8 mouse cellular contexts compared by ENCODE assay signal in genomic region chr3:95893126-95893525, GRCm38 (mm10). TPM values are rescaled to one million over a fixed set of nuclear protein-coding genes. Genes with fewer than 3 reads are reported as not detected.
DNase-seq lines count a peak whose midpoint lies in the region; ATAC-seq and TF ChIP-seq lines count a peak whose summit lies in the region.

No protein-coding gene starts in this region.

- H3K4me3 ChIP-seq in C2C12 (ENCODE audit: insufficient read depth, poor library complexity, severe bottlenecking) (peak overlapping the region; percentile 86), ES-Bruce4 (ENCODE audit: low read depth, low read length) (no peak overlapping the region)
- peak overlapping the region; percentile 77 for H3K4me3 ChIP-seq in hindbrain, embryonic 10.5 days
- H3K4me3 ChIP-seq in lung, embryonic 15.5 days: peak overlapping the region; percentile 71
- peak overlapping the region; percentile 58 for H3K4me3 ChIP-seq in stomach, postnatal 0 days (ENCODE audit: low read depth, low read length)

- H3K36me3 ChIP-seq in C2C12 (ENCODE audit: control insufficient read depth, insufficient read depth) (no peaks in the 10 kb centered on the region), ES-Bruce4 (ENCODE audit: control insufficient read depth, insufficient read depth, low read length, poor library complexity, severe bottlenecking) (no peaks in the 10 kb centered on the region; the same call in 1 of the 2 replicates)
- H3K36me3 ChIP-seq in hindbrain, embryonic 10.5 days: peaks cover 16% of the 10 kb centered on the region
- H3K36me3 ChIP-seq in lung, embryonic 15.5 days: peaks cover 10% of the 10 kb centered on the region
- 0 out of 2 replicates have a peak, but pooled peaks cover 4% of the 10 kb centered on the region for H3K36me3 ChIP-seq in stomach, postnatal 0 days (ENCODE audit: control insufficient read depth, insufficient read depth, low read length)

- TF ChIP-seq EP300 in ES-Bruce4 (IDR thresholded peaks at IDR 0.05; ENCODE audit: insufficient read depth, low read depth, low read length): no peak
- TF ChIP-seq EP300 in stomach, postnatal 0 days (optimal IDR thresholded peaks at IDR 0.05): no peak

- no peaks in the 10 kb centered on the region for H3K9me3 ChIP-seq in ES-Bruce4 (replicated peaks; ENCODE audit: control insufficient read depth, insufficient read depth, low read length, poor library complexity, severe bottlenecking)
- H3K9me3 ChIP-seq in hindbrain, embryonic 10.5 days: no peaks in the 10 kb centered on the region
- H3K9me3 ChIP-seq in lung, embryonic 15.5 days: no peaks in the 10 kb centered on the region
- H3K9me3 ChIP-seq in stomach, postnatal 0 days (ENCODE audit: control insufficient read depth, low read length): no peaks in the 10 kb centered on the region

- H3K9ac ChIP-seq in ES-Bruce4 (ENCODE audit: low read depth, poor library complexity, severe bottlenecking): peak overlapping the region; percentile 51; the same call in 1 of the 2 replicates
- H3K9ac ChIP-seq in lung, embryonic 15.5 days: peak overlapping the region; percentile 37; the same call in 1 of the 2 replicates
- H3K9ac ChIP-seq in stomach, postnatal 0 days (ENCODE audit: low read length): 0 out of 2 replicates have a peak overlapping the region, but pooled peaks have one; percentile 50

- no peak for DNase-seq in hindbrain, embryonic 10.5 days (ENCODE audit: low spot score)
- DNase-seq in stomach, postnatal 0 days (ENCODE audit: low spot score): no peak
- DNase-seq in urinary bladder, postnatal 4 days (ENCODE audit: low spot score in 2 of 2): no peak
- no peak for DNase-seq in layer of hippocampus, postnatal 36 days
- no peak for DNase-seq in embryo, embryonic 10.5 days (ENCODE audit: low spot score)

- H3K79me3 ChIP-seq in C2C12 (ENCODE audit: low read depth): peaks cover 15% of the 10 kb centered on the region

- 25% methylated on average over 7 of the region's 7 CpGs for WGBS in hindbrain, embryonic 10.5 days
- 13% methylated on average over 7 of the region's 7 CpGs for WGBS in lung, embryonic 15.5 days
- WGBS in stomach, postnatal 0 days: 11% methylated on average over 7 of the region's 7 CpGs

- TF ChIP-seq CTCF in C2C12 (IDR thresholded peaks at IDR 0.05; ENCODE audit: control insufficient read depth, insufficient read depth, insufficient read length) (no peak), ES-Bruce4 (IDR thresholded peaks at IDR 0.05; ENCODE audit: low read depth, low read length) (no peak)
- TF ChIP-seq CTCF in stomach, postnatal 0 days (IDR thresholded peaks at IDR 0.05; ENCODE audit: low read depth): no peak

- H3K79me2 ChIP-seq in C2C12 (ENCODE audit: control insufficient read depth, insufficient read depth): peaks cover 22% of the 10 kb centered on the region

- H3K4me1 ChIP-seq in ES-Bruce4 (ENCODE audit: control insufficient read depth, insufficient read depth, low read length): peaks cover 11% of the 10 kb centered on the region
- peaks cover 44% of the 10 kb centered on the region for H3K4me1 ChIP-seq in hindbrain, embryonic 10.5 days (replicated peaks)
- H3K4me1 ChIP-seq in lung, embryonic 15.5 days: peaks cover 28% of the 10 kb centered on the region
- 0 out of 2 replicates have a peak, but pooled peaks cover 3% of the 10 kb centered on the region for H3K4me1 ChIP-seq in stomach, postnatal 0 days (replicated peaks; ENCODE audit: control insufficient read depth, insufficient read depth)

- H3ac ChIP-seq in C2C12 (ENCODE audit: control insufficient read depth, insufficient read length, low read depth): no peak overlapping the region

- no peaks in the 10 kb centered on the region for H3K27me3 ChIP-seq in C2C12 (ENCODE audit: control insufficient read depth, insufficient read depth, insufficient read length)
- H3K27me3 ChIP-seq in ES-Bruce4 (ENCODE audit: control insufficient read depth, insufficient read depth, low read length, poor library complexity, severe bottlenecking): no peaks in the 10 kb centered on the region
- no peaks in the 10 kb centered on the region for H3K27me3 ChIP-seq in hindbrain, embryonic 10.5 days (ENCODE audit: insufficient read depth, poor library complexity, severe bottlenecking)
- H3K27me3 ChIP-seq in lung, embryonic 15.5 days: no peaks in the 10 kb centered on the region
- H3K27me3 ChIP-seq in stomach, postnatal 0 days (ENCODE audit: control insufficient read depth, insufficient read depth, low read length): no peaks in the 10 kb centered on the region

- TF ChIP-seq POLR2A in ES-Bruce4 (IDR thresholded peaks at IDR 0.05; ENCODE audit: insufficient read depth, low read length): no peak

- H3K4me2 ChIP-seq in lung, embryonic 15.5 days: peak overlapping the region; percentile 55
- H3K4me2 ChIP-seq in stomach, postnatal 0 days (replicated peaks; ENCODE audit: low read depth): peak overlapping the region; percentile 57

- peak; percentile 39; the same call in 1 of the 2 replicates for ATAC-seq in lung, embryonic 15.5 days (ENCODE audit: borderline replicate concordance, extremely low read depth, low FRiP score, low TSS enrichment)
- no peak for ATAC-seq in stomach, postnatal 0 days (ENCODE audit: low FRiP score, low TSS enrichment)

- H3K27ac ChIP-seq in ES-Bruce4 (ENCODE audit: insufficient read depth, low read length): peak overlapping the region; percentile 45; the same call in 1 of the 2 replicates
- peak overlapping the region; percentile 87 for H3K27ac ChIP-seq in hindbrain, embryonic 10.5 days
- peak overlapping the region; percentile 93 for H3K27ac ChIP-seq in lung, embryonic 15.5 days
- H3K27ac ChIP-seq in stomach, postnatal 0 days (replicated peaks): peak overlapping the region; percentile 79

TF ChIP-seq in C2C12, 6 proteins besides CTCF, POLR2A, EP300 and RAD21:
- TF ChIP-seq USF1 (IDR thresholded peaks at IDR 0.05; ENCODE audit: low read depth) (no peak), MYOD1 (IDR thresholded peaks at IDR 0.05; ENCODE audit: control insufficient read depth, insufficient read length, low read depth) (no peak), MAX (IDR thresholded peaks at IDR 0.05) (no peak), MYOG (IDR thresholded peaks at IDR 0.05; ENCODE audit: control insufficient read depth, extremely low read depth, insufficient read length) (no peak), CEBPB (IDR thresholded peaks at IDR 0.05; ENCODE audit: low read depth) (no peak), FOSL1 (IDR thresholded peaks at IDR 0.05; ENCODE audit: insufficient read depth, low read length, poor library complexity, severe bottlenecking) (no peak)
TF ChIP-seq in C2C12: peak in this region for 0.

RNA-seq across cellular contexts. Expression of gene Aph1a, which starts 0.6 kb away (rescaled TPM):
- polyA plus RNA-seq in C2C12 (2012; fragmentation: generic; extraction: Trizol) (79.0 TPM), ES-Bruce4 (2011; ENCODE audit: insufficient read depth, insufficient read length, low read depth, missing spikeins) (44.3 and 48.3 TPM in 2 replicates)
- polyA plus RNA-seq in hindbrain, embryonic 10.5 days (2016; fragmentation: Nextera tagmentation; extraction: Ambion mirVana): 33.9 and 35.8 TPM in 2 replicates
- 37.9 and 47.4 TPM in 2 replicates for polyA plus RNA-seq in lung, embryonic 15.5 days (2015; fragmentation: Nextera tagmentation; extraction: Ambion mirVana)
- 33.4 and 37.6 TPM in 2 replicates for polyA plus RNA-seq in stomach, postnatal 0 days (2015; fragmentation: Nextera tagmentation; extraction: Ambion mirVana)
- total RNA-seq in layer of hippocampus, postnatal 36 days (2021): 10 to 100 TPM; 72.2 to 83.3 TPM

RNA-seq across cellular contexts. Expression of gene BC028528, which starts 1.3 kb away (rescaled TPM):
- 8.7 TPM for polyA plus RNA-seq in C2C12 (2012; fragmentation: generic; extraction: Trizol)
- 3.6 and 5.4 TPM in 2 replicates for polyA plus RNA-seq in ES-Bruce4 (2011; ENCODE audit: insufficient read depth, insufficient read length, low read depth, missing spikeins)
- polyA plus RNA-seq in hindbrain, embryonic 10.5 days (2016; fragmentation: Nextera tagmentation; extraction: Ambion mirVana): 12.3 and 12.7 TPM in 2 replicates
- 69.8 and 76.9 TPM in 2 replicates for polyA plus RNA-seq in lung, embryonic 15.5 days (2015; fragmentation: Nextera tagmentation; extraction: Ambion mirVana)
- polyA plus RNA-seq in stomach, postnatal 0 days (2015; fragmentation: Nextera tagmentation; extraction: Ambion mirVana): 14.2 and 14.8 TPM in 2 replicates
- total RNA-seq in layer of hippocampus, postnatal 36 days (2021): 1 to 10 TPM; 2.5 to 3.6 TPM

RNA-seq across cellular contexts. Expression of gene Ciart, which starts 11.1 kb away (rescaled TPM):
- polyA plus RNA-seq in C2C12 (2012; fragmentation: generic; extraction: Trizol) (4.4 TPM), ES-Bruce4 (2011; ENCODE audit: insufficient read depth, insufficient read length, low read depth, missing spikeins) (5.9 and 7.6 TPM in 2 replicates)
- polyA plus RNA-seq in hindbrain, embryonic 10.5 days (2016; fragmentation: Nextera tagmentation; extraction: Ambion mirVana): 9.5 and 13.6 TPM in 2 replicates
- polyA plus RNA-seq in lung, embryonic 15.5 days (2015; fragmentation: Nextera tagmentation; extraction: Ambion mirVana): 4.9 and 5.2 TPM in 2 replicates
- 2.3 and 3.2 TPM in 2 replicates for polyA plus RNA-seq in stomach, postnatal 0 days (2015; fragmentation: Nextera tagmentation; extraction: Ambion mirVana)
- 10 to 100 TPM in 1 of 2 experiments, 1 to 10 TPM in 1; 8.1 to 12.9 TPM for total RNA-seq in layer of hippocampus, postnatal 36 days (2021)

RNA-seq across cellular contexts. Expression of gene Car14, which starts 11.4 kb away (rescaled TPM):
- polyA plus RNA-seq in C2C12 (2012; fragmentation: generic; extraction: Trizol): not detected
- polyA plus RNA-seq in ES-Bruce4 (2011; ENCODE audit: insufficient read depth, insufficient read length, low read depth, missing spikeins): 2.4 and 3.3 TPM in 2 replicates
- polyA plus RNA-seq in hindbrain, embryonic 10.5 days (2016; fragmentation: Nextera tagmentation; extraction: Ambion mirVana): 50.1 and 69.4 TPM in 2 replicates
- polyA plus RNA-seq in lung, embryonic 15.5 days (2015; fragmentation: Nextera tagmentation; extraction: Ambion mirVana): 11.6 and 11.9 TPM in 2 replicates
- 0.68 and 1.1 TPM in 2 replicates for polyA plus RNA-seq in stomach, postnatal 0 days (2015; fragmentation: Nextera tagmentation; extraction: Ambion mirVana)
- total RNA-seq in layer of hippocampus, postnatal 36 days (2021): 10 to 100 TPM in 1 of 2 experiments, 1 to 10 TPM in 1; 9.0 to 12.2 TPM

RNA-seq across cellular contexts. Expression of gene Mrps21, which starts 21.8 kb away (rescaled TPM):
- 441 TPM for polyA plus RNA-seq in C2C12 (2012; fragmentation: generic; extraction: Trizol)
- polyA plus RNA-seq in ES-Bruce4 (2011; ENCODE audit: insufficient read depth, insufficient read length, low read depth, missing spikeins): 142 and 163 TPM in 2 replicates
- 379 and 403 TPM in 2 replicates for polyA plus RNA-seq in hindbrain, embryonic 10.5 days (2016; fragmentation: Nextera tagmentation; extraction: Ambion mirVana)
- 305 and 336 TPM in 2 replicates for polyA plus RNA-seq in lung, embryonic 15.5 days (2015; fragmentation: Nextera tagmentation; extraction: Ambion mirVana)
- polyA plus RNA-seq in stomach, postnatal 0 days (2015; fragmentation: Nextera tagmentation; extraction: Ambion mirVana): 283 and 301 TPM in 2 replicates
- 100 to 1,000 TPM; 159 to 165 TPM for total RNA-seq in layer of hippocampus, postnatal 36 days (2021)
